ENCODE assay signal across 8 mouse cellular contexts in the genomic region with DNA sequence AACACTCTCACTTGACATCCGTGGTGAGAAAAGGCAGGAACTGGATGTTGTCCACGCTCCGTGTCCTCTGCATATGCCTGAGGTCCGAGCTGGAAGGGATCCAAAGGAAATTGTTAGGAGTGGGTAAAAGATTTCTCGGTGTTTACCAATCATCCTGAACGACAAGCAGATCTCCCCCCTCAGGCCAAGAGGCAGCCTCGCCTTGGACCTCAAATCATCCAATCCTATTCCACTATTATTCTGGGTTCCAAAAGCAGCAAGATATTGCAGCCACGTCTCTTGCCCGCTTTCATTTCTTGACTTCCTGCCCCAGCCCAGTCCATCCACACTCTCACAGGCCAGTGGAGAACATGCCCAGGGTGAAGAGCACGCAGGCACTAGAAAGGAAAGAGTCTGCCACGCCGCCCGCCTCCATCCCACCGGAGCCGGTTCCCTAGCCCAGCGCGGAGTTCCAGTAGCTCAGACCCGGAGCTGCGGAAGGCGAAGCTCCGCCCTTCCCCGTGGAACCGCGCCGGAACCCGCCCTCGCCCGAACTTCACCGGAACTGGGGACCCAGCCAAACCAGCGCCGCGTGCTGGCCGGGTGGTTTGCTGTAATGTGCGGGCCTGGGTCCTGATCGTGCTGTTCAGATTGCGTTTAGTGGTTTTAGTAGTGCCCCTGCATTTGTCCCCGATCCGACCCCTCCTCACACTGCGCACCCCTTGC. TPM values are rescaled to one million over a fixed set of nuclear protein-coding genes. Genes with fewer than 3 reads are reported as not detected.
DNase-seq lines count a peak whose midpoint lies in the region; ATAC-seq and TF ChIP-seq lines count a peak whose summit lies in the region.

Slc50a1 (minus strand) TSS at position 520 of the 705 bp plus-strand sequence.

- H3K27me3 ChIP-seq in cerebellum, adult 2 months (ENCODE audit: control insufficient read depth, insufficient read depth, low read length): no peaks in the 10 kb centered on the region

- peak within 1 kb of the TSS; percentile 94 for H3K4me3 ChIP-seq in cerebellum, adult 2 months (replicated peaks; ENCODE audit: insufficient read depth, low read depth, low read length)

- peak within 1 kb of the TSS; percentile 82 for H3K27ac ChIP-seq in cerebellum, adult 2 months (ENCODE audit: insufficient read depth, low read length)

- ATAC-seq in frontal cortex, adult (ENCODE audit: low TSS enrichment): peak; percentile 70
- peak; percentile 58 to 80 for ATAC-seq in hematopoietic stem cell, adult 5-6 weeks (replicated peaks in 1 of 2; ENCODE audit: insufficient read depth in 1 of 2, low FRiP score in 2 of 2, low TSS enrichment in 1 of 2, low read depth in 1 of 2, poor library complexity in 2 of 2, severe bottlenecking in 2 of 2)

- peak; percentile 77 for TF ChIP-seq POLR2A in cerebellum, adult 2 months (IDR thresholded peaks at IDR 0.05; ENCODE audit: borderline replicate concordance, insufficient read depth, low read length)

- peak; percentile 24; the same call in 1 of the 2 replicates for TF ChIP-seq CTCF in cerebellum, adult 2 months (IDR thresholded peaks at IDR 0.05; ENCODE audit: borderline replicate concordance, insufficient read depth, low read depth, low read length)

- H3K4me1 ChIP-seq in cerebellum, adult 2 months (ENCODE audit: control insufficient read depth, insufficient read depth, low read length): peaks cover 22% of the 10 kb centered on the region

- peak; percentile 36 for DNase-seq in ES-CJ7 (ENCODE audit: low read depth, low spot score)
- peak; percentile 87 to 89 for DNase-seq in cerebellum, adult 2 months
- DNase-seq in layer of hippocampus, adult 9-11 months: peak; percentile 76
- DNase-seq in lung, postnatal 10 days: peak; percentile 93
- DNase-seq in ovary, postnatal 36 days (ENCODE audit: low spot score): peak; percentile 88
- peak; percentile 84 to 87 for DNase-seq in thymus, postnatal 36 days

- under 1% methylated on average over 39 of the region's 39 CpGs for WGBS in cerebellum, adult 2 months

RNA-seq across cellular contexts. Expression of gene Slc50a1, which starts in this region (rescaled TPM):
- 122 and 127 TPM in 2 replicates for polyA plus RNA-seq in cerebellum, adult 2 months (2012; rRNA removed)
- 96.6 and 133 TPM in 2 replicates for total RNA-seq in hematopoietic stem cell, adult 5-6 weeks (2017)

Comparison
In these comparisons a context has a peak if more than half of its experiments do, and no peak if none do; other contexts are left out.
1. Peak in every context shown above with its lines: DNase-seq, ATAC-seq, H3K4me3 ChIP-seq and H3K27ac ChIP-seq.
2. DNase-seq: peak in every context shown above with its lines; median percentile 93 in lung, postnatal 10 days; 88 in cerebellum, adult 2 months; 88 in ovary, postnatal 36 days; 86 in thymus, postnatal 36 days; 76 in layer of hippocampus, adult 9-11 months; 36 in ES-CJ7.